Mouse (Mus musculus) heart, postnatal 4 days (tissue): Measurements from ENCODE around the gene Gm28043. TPM values are rescaled to one million over a fixed set of nuclear protein-coding genes. Genes with fewer than 3 reads are reported as not detected.
"Not testable (repeated sequence)": the region's sequence is repeated elsewhere in the genome, so short reads cannot be mapped to it uniquely, and the experiment has no call there.

Experiments
- DNase-seq: peaks from one replicate; pipeline ENCODE4 v3.0.0; 2021
- total RNA-seq, 2 experiments: library from RNA; stranded (reverse); gene quantifications; 2 replicates each; pipeline ENCODE4 v1.2.3; 2021

The Gm28043 gene
- total RNA-seq: 1 to 10 TPM; 2.5 to 2.6 TPM

- DNase-seq: peak; percentile 96
Observed at GRCm38 (mm10) chr17:29614115-29615023, at the start of gene Gm28043, which contains the start of gene Rnf8. Gm28043 (plus strand) TSS chr17:29614876. Rnf8 (plus strand) TSS chr17:29614790.

DNA sequence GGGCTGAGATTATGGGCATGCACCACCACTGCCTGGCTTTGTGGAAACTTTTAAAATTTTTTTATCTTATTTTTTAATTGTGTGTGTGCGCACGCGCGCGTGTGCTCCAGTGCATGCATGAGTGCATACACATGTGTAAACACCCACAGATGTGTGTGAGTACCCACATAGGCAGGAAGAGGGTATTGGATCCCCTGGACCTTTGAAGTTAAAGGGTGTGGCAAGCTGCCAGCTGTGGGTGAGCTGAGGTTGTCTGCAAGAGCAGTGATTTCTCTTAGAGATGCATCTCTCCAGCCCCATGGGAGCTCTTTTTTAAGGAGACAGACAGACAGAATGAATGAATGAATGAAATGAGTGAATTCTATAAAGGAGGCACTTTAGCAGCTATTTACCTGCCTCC is 49.2 kb upstream of the Gm28043 start:
- DNase-seq: no peak

GRCm38 (mm10) chr17:29568435-29568834 is 46.2 kb upstream of the Gm28043 start:
- no peak for DNase-seq

- DNase-seq: no peak
Observed at GRCm38 (mm10) chr17:29569831-29570230, 44.8 kb upstream of the Gm28043 start.

DNA sequence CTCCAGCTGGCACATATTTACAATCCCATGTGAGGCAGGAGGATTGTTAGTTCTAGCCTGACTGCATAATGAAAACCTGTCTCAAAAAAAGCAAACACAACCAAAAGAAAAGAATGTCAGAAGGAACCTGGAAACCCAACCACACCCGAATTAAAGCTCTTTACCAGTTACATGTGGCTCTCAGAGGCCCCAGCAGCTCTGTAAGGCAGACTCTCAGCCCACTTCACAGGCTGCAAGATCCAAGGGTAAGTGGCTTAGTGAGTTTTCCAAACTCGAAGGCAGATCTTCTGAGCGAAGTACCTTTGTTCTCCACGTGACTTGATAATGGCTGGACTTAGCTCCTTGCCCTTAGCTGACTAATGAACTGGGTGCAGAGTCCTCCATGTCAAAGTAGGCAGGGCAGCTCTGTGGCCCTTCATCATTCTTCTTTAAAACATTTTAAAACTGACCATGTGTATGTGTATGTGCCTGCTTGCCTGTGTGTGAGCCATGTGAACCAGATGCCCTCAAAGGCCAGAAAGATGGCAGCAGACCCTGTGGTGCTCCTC is 35.0 kb upstream of the Gm28043 start:
- no peak for DNase-seq

GRCm38 (mm10) chr17:29583569-29583968 is 31.1 kb upstream of the Gm28043 start:
- DNase-seq: no peak

DNA sequence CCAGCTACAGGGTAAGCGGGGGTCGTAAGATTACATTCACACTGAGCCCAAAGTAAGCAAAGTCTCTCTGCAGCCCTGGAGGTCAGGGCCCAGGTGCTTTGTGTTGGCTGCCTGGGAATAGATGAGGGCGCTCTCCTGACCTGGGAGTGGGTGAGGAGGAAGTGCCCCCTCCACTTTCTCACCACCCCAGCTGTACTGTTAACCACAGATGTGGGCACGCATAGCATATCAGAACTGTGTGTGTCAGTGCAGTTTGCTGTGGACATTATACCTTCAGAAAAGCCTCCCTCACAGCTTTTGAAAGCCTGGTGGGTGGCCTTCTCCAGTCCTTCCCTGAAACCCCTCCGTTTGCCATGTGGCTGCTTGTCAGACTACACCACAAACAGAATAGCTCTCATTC is 30.4 kb upstream of the Gm28043 start:
- no peak for DNase-seq

- DNase-seq: no peak
Observed at GRCm38 (mm10) chr17:29584737-29585136, 29.9 kb upstream of the Gm28043 start.

GRCm38 (mm10) chr17:29585446-29585845 is 29.2 kb upstream of the Gm28043 start:
- DNase-seq: no peak

DNA sequence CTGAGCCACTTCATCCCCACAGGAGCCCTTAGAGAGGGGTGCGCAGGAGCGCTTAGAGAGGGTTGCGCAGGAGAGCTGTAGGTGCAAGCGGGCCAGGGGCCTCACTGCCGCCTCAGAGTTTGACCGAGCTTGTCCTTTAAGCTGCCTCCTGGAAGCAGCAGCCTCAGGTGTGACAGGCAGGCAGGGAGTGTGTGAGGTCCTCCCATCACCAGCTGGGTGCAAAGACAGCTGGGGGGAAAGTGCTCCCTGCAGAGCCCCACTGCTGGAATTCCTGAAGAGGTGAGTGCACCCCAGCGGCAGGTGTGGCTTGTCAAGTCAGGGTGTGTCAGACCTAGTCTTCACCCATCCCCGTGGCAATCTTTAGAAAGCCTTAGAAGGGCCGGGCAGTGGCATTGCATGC is 27.8 kb upstream of the Gm28043 start:
- DNase-seq: no peak

DNA sequence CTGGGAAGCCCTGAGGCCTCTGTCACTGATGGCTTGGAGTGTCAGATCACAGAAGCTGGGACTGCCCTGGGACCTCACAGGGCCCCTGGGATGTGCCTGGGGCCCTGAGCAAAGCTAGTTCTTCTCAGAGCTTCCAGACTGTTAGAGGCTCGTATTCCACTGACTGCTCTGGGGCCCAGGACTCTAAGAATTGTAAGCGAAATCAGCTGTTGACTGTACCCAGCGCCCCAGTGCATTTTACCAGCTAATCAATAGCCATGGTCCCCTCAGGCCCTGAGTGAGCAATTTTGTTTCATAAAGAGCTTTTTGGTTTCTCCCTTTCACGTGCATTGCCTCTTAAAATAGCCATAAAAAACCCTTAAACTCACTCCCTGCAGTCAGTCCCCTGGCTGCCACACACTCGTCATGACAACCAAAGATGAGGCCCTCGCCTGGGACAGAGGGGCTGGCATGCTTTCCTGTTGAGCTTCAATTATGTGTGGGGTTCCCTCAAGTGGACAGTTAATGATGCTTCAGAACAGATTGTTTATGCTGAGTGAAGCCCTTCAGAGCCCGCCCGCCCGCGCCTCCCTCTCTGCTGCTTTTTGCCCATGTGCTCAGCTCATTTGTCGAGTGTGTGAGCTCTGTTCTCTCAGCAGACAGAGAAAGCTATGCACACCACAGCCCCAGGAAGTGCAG is 25.3 kb upstream of the Gm28043 start:
- DNase-seq: no peak

DNA sequence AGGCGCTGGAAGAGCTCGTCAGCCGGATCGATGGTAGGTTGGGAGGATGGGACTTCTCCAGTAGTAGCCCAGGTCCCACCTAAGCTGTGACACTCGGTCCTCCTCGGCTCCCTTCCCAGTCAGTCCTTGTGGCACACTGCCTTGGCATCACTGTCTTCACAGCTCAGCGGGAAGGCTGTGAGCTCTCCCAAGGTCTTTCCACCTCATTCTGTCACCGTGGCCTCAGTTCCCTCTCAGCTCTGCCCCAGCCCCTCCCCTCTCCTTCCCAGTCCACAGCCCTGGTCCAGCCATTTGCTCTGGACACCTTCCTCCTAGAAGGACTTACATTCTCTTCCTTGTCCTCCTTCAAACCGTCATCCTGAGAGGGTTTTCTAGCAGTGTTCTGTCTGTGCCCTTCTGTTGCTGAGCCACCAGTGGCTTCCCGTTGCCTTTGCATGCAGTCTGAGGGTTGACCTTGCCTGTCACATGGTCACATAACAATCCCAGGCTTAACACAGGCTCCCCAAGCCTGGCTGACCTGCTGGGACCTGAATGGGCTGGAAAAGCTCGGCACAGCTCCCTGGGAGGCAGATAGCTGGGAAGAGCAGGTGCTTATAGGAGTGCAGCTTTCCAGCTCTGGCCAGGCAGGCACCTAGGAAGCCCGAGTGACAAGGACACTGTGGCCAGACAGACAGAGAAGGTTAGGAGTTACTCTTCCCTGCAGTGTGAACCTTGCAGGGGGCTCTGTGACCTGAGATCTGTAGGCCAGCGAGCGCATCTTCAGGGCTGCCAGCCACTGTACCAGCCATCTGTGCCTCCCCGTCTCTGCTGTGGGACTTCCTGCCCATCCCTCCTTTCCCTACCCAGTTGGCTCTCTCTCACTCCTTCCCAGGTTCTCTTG is 18.5 kb upstream of the Gm28043 start:
- DNase-seq: no peak

DNA sequence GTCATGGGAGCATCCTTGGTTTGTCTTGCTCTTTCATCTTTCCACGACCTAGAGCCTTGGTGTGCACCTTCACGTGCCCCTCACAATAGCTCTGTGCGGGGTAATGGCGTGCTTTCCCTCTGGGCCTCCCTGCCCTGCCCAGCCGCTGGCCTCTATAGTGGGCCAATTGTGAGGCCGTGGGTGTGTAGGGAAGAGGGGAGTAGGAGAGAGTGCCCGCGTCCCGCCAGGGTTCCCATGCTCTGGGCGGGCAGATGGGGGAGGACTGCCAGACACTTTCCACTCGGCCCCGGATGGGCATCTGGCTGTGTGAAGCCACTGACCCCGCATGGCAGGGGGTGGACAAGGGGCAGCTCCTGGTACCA is 17.9 kb upstream of the Gm28043 start:
- no peak for DNase-seq

- DNase-seq: no peak
Observed at GRCm38 (mm10) chr17:29599051-29599450, 15.6 kb upstream of the Gm28043 start.

DNA sequence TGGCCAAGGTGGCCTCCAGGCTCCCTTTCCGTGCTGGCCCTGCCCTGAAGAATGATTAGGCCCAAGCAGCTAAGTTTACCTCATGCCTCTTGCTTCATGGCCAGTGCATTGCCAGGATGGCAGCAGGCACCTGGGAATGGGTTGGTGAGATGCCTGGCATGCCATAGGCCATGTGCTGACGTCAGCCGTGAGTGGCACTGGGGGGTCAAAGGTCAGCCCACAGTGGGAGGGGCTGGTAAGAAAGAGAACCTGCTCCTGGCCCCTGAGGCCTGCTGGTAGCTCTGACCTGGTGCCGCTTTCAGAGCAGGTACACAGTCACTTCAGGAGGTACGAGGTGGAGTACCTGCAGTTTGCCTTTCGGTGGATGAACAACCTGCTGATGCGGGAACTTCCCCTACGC is 15.1 kb upstream of the Gm28043 start:
- DNase-seq: no peak

DNA sequence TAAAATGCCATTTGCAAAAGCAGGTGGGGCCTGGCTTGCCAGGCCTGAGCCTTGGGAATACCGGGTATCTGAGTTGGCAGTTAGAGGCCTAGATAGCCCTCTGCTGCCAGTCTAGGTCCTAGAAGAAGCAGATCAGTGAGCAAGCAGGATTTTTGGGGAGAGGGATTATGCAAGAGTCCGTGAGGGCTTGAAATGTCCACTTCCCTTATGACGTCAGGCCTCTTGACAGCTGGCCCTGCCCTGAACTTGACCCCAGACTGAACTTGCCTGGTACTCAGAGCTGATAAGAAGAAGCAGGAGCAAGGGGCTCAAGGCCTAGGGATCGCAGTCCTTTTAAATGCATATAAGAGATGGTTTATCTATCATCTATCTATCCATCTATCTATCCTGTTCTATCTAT is 13.3 kb upstream of the Gm28043 start:
- no peak for DNase-seq

- DNase-seq: peak; percentile 88
Observed at GRCm38 (mm10) chr17:29603283-29603682, 11.4 kb upstream of the Gm28043 start.

GRCm38 (mm10) chr17:29613453-29613852 is 1.2 kb upstream of the Gm28043 start:
- DNase-seq: not testable (repeated sequence)

DNA sequence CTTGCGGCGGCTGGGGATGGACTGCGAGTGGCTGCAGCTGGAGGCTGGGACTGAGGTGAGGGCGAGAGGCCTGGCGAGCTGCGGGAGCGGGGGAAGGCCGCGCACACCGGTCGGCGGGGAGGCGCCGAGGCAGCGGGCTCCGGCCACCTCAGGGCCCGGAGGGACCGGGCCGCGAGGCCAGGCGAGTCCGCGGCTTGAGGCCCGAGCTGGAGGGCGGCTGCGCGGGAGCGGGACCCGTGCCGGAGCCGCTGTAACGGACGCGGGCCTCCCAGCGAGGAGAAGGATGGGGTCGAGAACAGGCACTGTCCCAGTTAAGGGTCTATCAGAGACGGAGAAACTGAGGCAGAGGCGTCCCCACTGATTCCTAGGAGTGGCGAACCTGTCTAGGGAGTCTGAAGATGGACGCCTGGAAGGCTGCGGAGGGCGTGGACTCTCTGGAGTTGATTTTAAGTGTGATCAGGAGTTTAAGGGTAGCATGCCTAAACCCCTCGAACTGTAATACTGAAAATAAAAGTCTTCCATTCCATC is 412 bp downstream of the Gm28043 start:
- no peak for DNase-seq

DNA sequence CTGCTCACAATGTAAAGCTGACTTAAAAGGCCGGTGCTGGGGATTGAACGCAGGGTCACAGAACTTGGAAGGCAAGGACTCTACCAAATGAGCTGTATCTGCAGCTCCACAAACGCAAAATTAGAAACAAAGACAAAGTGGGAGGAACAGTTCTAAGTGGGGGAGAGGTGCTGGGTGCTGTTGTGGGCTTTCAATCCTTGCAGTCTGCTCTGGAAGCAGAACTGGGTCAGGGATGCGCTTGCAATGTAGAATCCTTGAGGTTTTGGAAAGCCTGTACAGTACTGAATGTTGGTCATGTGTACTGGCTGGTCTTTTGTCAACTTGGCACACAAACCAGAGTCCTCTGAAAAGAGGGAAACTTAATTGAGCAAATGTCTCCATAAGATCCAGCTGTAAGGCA is 940 bp downstream of the Gm28043 start:
- no peak for DNase-seq

GRCm38 (mm10) chr17:29619231-29619630 is 4.6 kb downstream of the Gm28043 start:
- no peak for DNase-seq

DNA sequence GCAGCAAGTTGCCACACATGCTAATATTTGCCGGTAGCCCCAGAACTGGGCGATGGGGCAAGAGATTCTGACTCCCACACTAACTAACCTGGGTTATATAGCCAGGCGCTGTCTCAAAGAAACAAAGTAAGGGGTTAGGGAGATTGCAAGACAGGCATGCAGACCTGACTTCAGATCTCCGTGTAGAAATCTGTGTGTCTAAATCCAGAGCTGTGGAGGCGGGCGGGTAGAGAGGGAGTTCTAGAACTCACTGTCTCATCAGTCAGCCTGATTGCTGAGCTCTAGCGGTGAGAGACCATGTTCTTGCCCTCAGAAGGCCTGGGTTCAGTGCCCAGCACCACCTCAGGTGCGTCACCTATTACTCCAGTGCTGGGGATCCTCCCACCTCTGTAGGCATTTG is 8.8 kb downstream of the Gm28043 start:
- no peak for DNase-seq
